Mouse (Mus musculus) liver, adult 2 months (tissue): ENCODE measurements around the gene Eif2b5. TPM values are rescaled to one million over a fixed set of nuclear protein-coding genes. Genes with fewer than 3 reads are reported as not detected.

Experiments
- DNase-seq: peaks from one replicate; pipeline ENCODE4 v3.0.0-alpha.2; 2011; ENCODE audit warnings: low read depth, low spot score; ENCODE audit errors: extremely low read depth
- H3K27ac ChIP-seq: fragments of 200-500 bp; replicated peaks from 2 replicates; pipeline ENCODE4 v1.5.1; 2012; ENCODE audit warnings: low read depth, mild to moderate bottlenecking, control low read depth, inconsistent platforms, low read length; ENCODE audit not compliant: insufficient read depth
- H3K27me3 ChIP-seq: fragments of 200-500 bp; 2 replicates; pipeline ENCODE4 v1.6.1; 2012; ENCODE audit warnings: mild to moderate bottlenecking, moderate library complexity, low read length, inconsistent platforms; ENCODE audit not compliant: control insufficient read depth, insufficient read depth
- H3K36me3 ChIP-seq: fragments of 200-500 bp; 2 replicates; pipeline ENCODE4 v1.6.1; 2012; ENCODE audit warnings: low read length, inconsistent platforms; ENCODE audit not compliant: control insufficient read depth, insufficient read depth
- H3K4me1 ChIP-seq: fragments of 200-500 bp; 2 replicates; pipeline ENCODE4 v1.6.1; 2011; ENCODE audit warnings: low read length; ENCODE audit not compliant: control insufficient read depth, insufficient read depth
- H3K4me3 ChIP-seq: fragments of 200-500 bp; 2 replicates; pipeline ENCODE4 v1.5.1; 2011; ENCODE audit warnings: low read depth, mild to moderate bottlenecking, control low read depth, low read length, moderate library complexity; ENCODE audit not compliant: insufficient read depth
- H3K79me2 ChIP-seq: fragments of 200-500 bp; 2 replicates; pipeline ENCODE4 v1.6.1; 2012; ENCODE audit warnings: inconsistent platforms, mild to moderate bottlenecking, low read length, moderate library complexity; ENCODE audit not compliant: control insufficient read depth, insufficient read depth
- H3K9ac ChIP-seq: fragments of 200-500 bp; 2 replicates; pipeline ENCODE4 v1.6.1; 2012; ENCODE audit warnings: low read depth, mild to moderate bottlenecking, control low read depth, inconsistent platforms, low read length
- CTCF ChIP-seq: fragments of 200-500 bp; IDR thresholded peaks from 2 replicates; pipeline ENCODE4 v1.5.1; 2011; ENCODE audit warnings: low read depth, low read length, control low read depth
- POLR2A ChIP-seq: fragments of 200-500 bp; IDR thresholded peaks from 2 replicates; pipeline ENCODE4 v1.6.1; 2011; ENCODE audit warnings: low read length, control low read depth; ENCODE audit not compliant: insufficient read depth; ENCODE audit errors: extremely low read depth
- WGBS: fragments of 180-500 bp; shearing (Covaris S2); methylation state at CpG from one replicate; pipeline ENCODE4 v1.1.7; 2018; 5-methylcytosine and 5-hydroxymethylcytosine counted together
- polyA plus RNA-seq: library from polyadenylated mRNA; depleted of rRNA; stranded (reverse); fragments of >200 nt; gene quantifications from 2 replicates; pipeline ENCODE4 v1.2.3, GENCODE M21; 2012
- total RNA-seq: library from RNA; depleted of rRNA; stranded (reverse); fragments of >200 nt; gene quantifications from 2 replicates; pipeline ENCODE4 v1.2.3, GENCODE M21; 2014

The Eif2b5 gene
- total and polyA plus RNA-seq, 2 experiments = 19.3 to 38.1 TPM

- no peak for DNase-seq
Measured at GRCm38 (mm10) chr16:20470981-20471380, 27.6 kb upstream of the Eif2b5 start.

GRCm38 (mm10) chr16:20471686-20472085 is 26.9 kb upstream of the Eif2b5 start:
- 91% methylated on average over 1 of the region's 1 CpGs for WGBS
- Histone ChIP-seq H3K36me3 (no peaks in the 10 kb centered on the region), H3K4me3 (no peak overlapping the region), H3K4me1 (no peaks in the 10 kb centered on the region), H3K27me3 (no peaks in the 10 kb centered on the region), H3K79me2 (no peaks in the 10 kb centered on the region), H3K27ac (no peak overlapping the region), H3K9ac (no peak overlapping the region)
- TF ChIP-seq POLR2A (no peak), CTCF (no peak)
- DNase-seq = no peak

More at GRCm38 (mm10) chr16:20470981-20471380, 27.6 kb upstream of the Eif2b5 start:
- no peaks in the 10 kb centered on the region for H3K36me3 ChIP-seq
- 87% methylated on average over 2 of the region's 2 CpGs for WGBS
- no peaks in the 10 kb centered on the region for H3K27me3 ChIP-seq
- TF ChIP-seq POLR2A (no peak), CTCF (no peak)
- no peak overlapping the region for H3K27ac ChIP-seq
- H3K4me1 ChIP-seq = no peaks in the 10 kb centered on the region
- H3K9ac ChIP-seq = no peak overlapping the region
- no peak overlapping the region for H3K4me3 ChIP-seq
- no peaks in the 10 kb centered on the region for H3K79me2 ChIP-seq

GRCm38 (mm10) chr16:20473748-20474147 is 24.9 kb upstream of the Eif2b5 start:
- 89% methylated on average over 1 of the region's 1 CpGs for WGBS
- H3K27ac ChIP-seq = no peak overlapping the region
- no peak overlapping the region for H3K9ac ChIP-seq
- no peaks in the 10 kb centered on the region for H3K79me2 ChIP-seq
- H3K36me3 ChIP-seq = no peaks in the 10 kb centered on the region
- H3K27me3 ChIP-seq = no peaks in the 10 kb centered on the region
- H3K4me3 ChIP-seq = no peak overlapping the region
- TF ChIP-seq POLR2A = no peak
- no peak for TF ChIP-seq CTCF
- no peak for DNase-seq
- H3K4me1 ChIP-seq = no peaks in the 10 kb centered on the region; the same call in 1 of the 2 replicates

GRCm38 (mm10) chr16:20474211-20474610 is 24.4 kb upstream of the Eif2b5 start:
- H3K4me3 ChIP-seq = no peak overlapping the region
- DNase-seq = no peak
- 89% methylated on average over 8 of the region's 8 CpGs for WGBS
- H3K79me2 ChIP-seq = no peaks in the 10 kb centered on the region
- H3K4me1 ChIP-seq = no peaks in the 10 kb centered on the region; the same call in 1 of the 2 replicates
- H3K27me3 ChIP-seq = no peaks in the 10 kb centered on the region
- no peak overlapping the region for H3K27ac ChIP-seq
- no peaks in the 10 kb centered on the region for H3K36me3 ChIP-seq
- H3K9ac ChIP-seq = no peak overlapping the region
- TF ChIP-seq CTCF (no peak), POLR2A (no peak)

- Histone ChIP-seq H3K36me3 (no peaks in the 10 kb centered on the region), H3K79me2 (no peaks in the 10 kb centered on the region), H3K27ac (no peak overlapping the region), H3K4me3 (no peak overlapping the region), H3K27me3 (no peaks in the 10 kb centered on the region), H3K9ac (no peak overlapping the region), H3K4me1 (no peaks in the 10 kb centered on the region; the same call in 1 of the 2 replicates)
- no peak for DNase-seq
- TF ChIP-seq CTCF (no peak), POLR2A (no peak)
- WGBS = 84% methylated on average over 6 of the region's 6 CpGs
Measured at GRCm38 (mm10) chr16:20474786-20475185, 23.8 kb upstream of the Eif2b5 start.

- Histone ChIP-seq H3K9ac (no peak overlapping the region), H3K27ac (no peak overlapping the region), H3K36me3 (no peaks in the 10 kb centered on the region), H3K27me3 (no peaks in the 10 kb centered on the region), H3K79me2 (no peaks in the 10 kb centered on the region), H3K4me1 (no peaks in the 10 kb centered on the region; the same call in 1 of the 2 replicates), H3K4me3 (no peak overlapping the region)
- no peak for DNase-seq
- WGBS = 62% methylated on average over 1 of the region's 1 CpGs
- no peak for TF ChIP-seq CTCF
- no peak for TF ChIP-seq POLR2A
Measured at GRCm38 (mm10) chr16:20475335-20475734, 23.3 kb upstream of the Eif2b5 start.
